Mouse (Mus musculus) ES-E14 (cell line): ENCODE data around the gene Apbb2.

Experiments
- CHD2 ChIP-seq: IDR thresholded peaks from 2 replicates; pipeline ENCODE4 v1.6.1; 2014; ENCODE audit warnings: mild to moderate bottlenecking, low read depth, low read length, inconsistent platforms
- HCFC1 ChIP-seq: IDR thresholded peaks from 2 replicates; pipeline ENCODE4 v1.6.1; 2012; ENCODE audit warnings: low read length, inconsistent platforms, borderline replicate concordance; ENCODE audit not compliant: insufficient read depth
- MAFK ChIP-seq: IDR thresholded peaks from 2 replicates; pipeline ENCODE4 v1.6.1; 2014; ENCODE audit warnings: mild to moderate bottlenecking, low read depth, low read length, inconsistent platforms; ENCODE audit not compliant: insufficient read depth
- ZC3H11A ChIP-seq: IDR thresholded peaks from 2 replicates; pipeline ENCODE4 v1.6.1; 2012; ENCODE audit warnings: low read depth, mild to moderate bottlenecking, inconsistent platforms, low read length, borderline replicate concordance

DNA sequence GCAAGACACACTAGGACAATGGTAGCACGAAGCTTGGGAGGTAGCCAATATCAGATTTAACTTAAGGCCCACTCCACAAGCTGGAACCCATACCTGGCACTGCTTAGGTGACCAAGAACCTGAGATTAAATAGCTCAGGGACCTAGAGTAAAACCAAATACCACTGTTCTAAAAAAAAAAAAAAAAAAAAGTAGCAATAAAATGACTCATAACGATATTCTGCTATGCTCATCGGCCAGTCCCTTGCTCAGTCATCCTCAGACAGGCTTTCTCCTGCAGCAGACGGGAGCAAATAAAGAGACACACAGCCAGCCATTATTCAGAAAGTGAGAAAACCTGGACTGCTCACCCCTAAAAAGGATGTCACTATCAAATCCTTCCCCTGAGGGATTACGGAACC, 47.9 kb downstream of the Apbb2 start:
- TF ChIP-seq ZC3H11A (no peak), MAFK (no peak), CHD2 (no peak), HCFC1 (no peak)
